Mouse (Mus musculus) naive thymus-derived CD4-positive, alpha-beta T cell, adult 2 months (primary cell): ENCODE data around the gene Ccdc65.
A peak's percentile ranks its signal among the peaks of the same experiment; 100 is the strongest.

Source experiments
- DNase-seq: peaks from one replicate; pipeline ENCODE4 v3.0.0-alpha.2; 2011; ENCODE audit warnings: low read depth

The Ccdc65 gene

GRCm38 (mm10) chr15:98692171-98692715 lies 15.8 kb upstream of the Ccdc65 start:
- no peak for DNase-seq

GRCm38 (mm10) chr15:98695726-98696125 lies 12.3 kb upstream of the Ccdc65 start:
- DNase-seq: no peak

- no peak for DNase-seq
Measured at GRCm38 (mm10) chr15:98696216-98696615, 11.8 kb upstream of the Ccdc65 start.

GRCm38 (mm10) chr15:98699190-98700105 lies 8.6 kb upstream of the Ccdc65 start:
- DNase-seq: peak; percentile 88

- no peak for DNase-seq
Measured at GRCm38 (mm10) chr15:98704312-98704711, 3.7 kb upstream of the Ccdc65 start.

- DNase-seq: peak; percentile 83
Measured at GRCm38 (mm10) chr15:98710442-98710841, 2.4 kb downstream of the Ccdc65 start.

- DNase-seq: no peak
Measured at GRCm38 (mm10) chr15:98714230-98714652, 6.2 kb downstream of the Ccdc65 start.

- DNase-seq: no peak
Measured at GRCm38 (mm10) chr15:98717301-98717700, 9.3 kb downstream of the Ccdc65 start.

- DNase-seq: no peak
Measured at GRCm38 (mm10) chr15:98722191-98722590, 14.2 kb downstream of the Ccdc65 start.

GRCm38 (mm10) chr15:98722854-98723253 lies 14.8 kb downstream of the Ccdc65 start:
- DNase-seq: peak; percentile 46

GRCm38 (mm10) chr15:98724441-98724840 lies 16.4 kb downstream of the Ccdc65 start:
- DNase-seq: no peak

- DNase-seq: no peak
Measured at GRCm38 (mm10) chr15:98726079-98726478, 18.1 kb downstream of the Ccdc65 start.

- no peak for DNase-seq
Measured at GRCm38 (mm10) chr15:98726746-98727145, 18.7 kb downstream of the Ccdc65 start.

- peak; percentile 45 for DNase-seq
Measured at GRCm38 (mm10) chr15:98727443-98728321, 19.7 kb downstream of the Ccdc65 start, which contains the start of gene Fkbp11. Fkbp11 (minus strand) TSS chr15:98728198.

- DNase-seq: no peak
Measured at GRCm38 (mm10) chr15:98728366-98728765, 20.4 kb downstream of the Ccdc65 start.

GRCm38 (mm10) chr15:98729791-98730545 lies 22.0 kb downstream of the Ccdc65 start:
- peak; percentile 46 for DNase-seq

- peak; percentile 49 for DNase-seq
Measured at GRCm38 (mm10) chr15:98730790-98731189, 22.8 kb downstream of the Ccdc65 start.

GRCm38 (mm10) chr15:98732006-98732531 lies 24.1 kb downstream of the Ccdc65 start:
- no peak for DNase-seq

GRCm38 (mm10) chr15:98733370-98733769 lies 25.4 kb downstream of the Ccdc65 start:
- DNase-seq: no peak

- DNase-seq: no peak
Measured at GRCm38 (mm10) chr15:98733976-98734566, 26.1 kb downstream of the Ccdc65 start.

- no peak for DNase-seq
Measured at GRCm38 (mm10) chr15:98736521-98736920, 28.5 kb downstream of the Ccdc65 start.
